Mouse (Mus musculus) stomach, embryonic 14.5 days (tissue): ENCODE measurements at regions not wholly inside any gene's neighbourhood (a gene's known extent, or its start where the extent isn't known, plus 50 kb on each side); places are given as distances from the start of the nearest gene placed in this dataset.

Source experiments
- ATAC-seq: fragments of 200-750 bp; cut with Nextera tagmentation; 2 replicates; pipeline ENCODE4 v1.8.0; 2017; ENCODE audit warnings: low read depth, moderate TSS enrichment; ENCODE audit not compliant: insufficient number of reproducible peaks, insufficient read depth, low FRiP score
- H3K27ac ChIP-seq: fragments of 300-500 bp; sonication (generic); 2 replicates; pipeline ENCODE4 v1.5.1; 2014; ENCODE audit warnings: mild to moderate bottlenecking, low read length, moderate library complexity, mixed read lengths
- H3K27me3 ChIP-seq: fragments of 300-500 bp; sonication (generic); 2 replicates; pipeline ENCODE4 v1.6.1; 2014; ENCODE audit warnings: low read length, control low read depth, mixed read lengths; ENCODE audit not compliant: control insufficient read depth, insufficient read depth
- H3K36me3 ChIP-seq: fragments of 300-500 bp; sonication (generic); 2 replicates; pipeline ENCODE4 v1.6.1; 2014; ENCODE audit warnings: mild to moderate bottlenecking, control low read depth, low read length, moderate library complexity, mixed read lengths; ENCODE audit not compliant: control insufficient read depth, insufficient read depth
- H3K4me1 ChIP-seq: fragments of 300-500 bp; sonication (generic); 2 replicates; pipeline ENCODE4 v1.6.1; 2014; ENCODE audit warnings: low read length, control low read depth, mixed read lengths; ENCODE audit not compliant: control insufficient read depth, insufficient read depth
- H3K4me2 ChIP-seq: fragments of 300-500 bp; sonication (generic); replicated peaks from 2 replicates; pipeline ENCODE4 v1.6.1; 2014; ENCODE audit warnings: low read depth, low read length, control low read depth
- H3K4me3 ChIP-seq: fragments of 300-500 bp; sonication (generic); 2 replicates; pipeline ENCODE4 v1.5.1; 2014; ENCODE audit warnings: low read depth, low read length, control low read depth
- H3K9ac ChIP-seq: fragments of 300-500 bp; sonication (generic); replicated peaks from 2 replicates; pipeline ENCODE4 v1.6.1; 2014; ENCODE audit warnings: low read depth, mild to moderate bottlenecking, control low read depth, low read length, moderate library complexity, mixed read lengths
- H3K9me3 ChIP-seq: fragments of 300-500 bp; sonication (generic); 2 replicates; pipeline ENCODE4 v1.6.1; 2016; ENCODE audit warnings: low read depth, low read length, control low read depth; ENCODE audit not compliant: control insufficient read depth
- WGBS: fragments of 180-500 bp; shearing (Covaris S2); extraction: QIAGEN DNeasy Blood & Tissue Kit; methylation state at CpG from one replicate; pipeline ENCODE4 v1.1.7; 2014; 5-methylcytosine and 5-hydroxymethylcytosine counted together

DNA sequence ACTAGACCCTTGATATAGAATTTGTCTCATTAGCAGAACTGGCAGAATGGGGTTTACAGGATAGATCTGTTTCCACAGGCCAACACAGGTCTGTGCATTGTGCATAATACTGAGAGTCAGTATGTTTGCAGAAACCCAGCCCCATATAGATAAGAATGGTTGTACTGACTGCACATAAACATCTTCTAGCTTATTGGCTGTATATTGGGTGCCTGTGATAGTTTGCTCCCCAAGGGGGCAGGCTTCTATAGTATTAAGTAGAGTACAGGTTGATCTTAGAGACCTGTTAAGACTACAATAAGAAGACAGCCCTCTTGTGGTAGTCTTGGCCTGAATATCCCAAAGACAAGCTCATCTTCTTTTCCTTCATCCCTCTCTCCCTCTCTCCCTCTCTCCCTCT, 90.1 kb upstream of the Tex13c2 start:
- Histone ChIP-seq H3K4me3 (no peak overlapping the region), H3K36me3 (no peaks in the 10 kb centered on the region), H3K9me3 (no peaks in the 10 kb centered on the region), H3K27me3 (no peaks in the 10 kb centered on the region), H3K4me2 (no peak overlapping the region), H3K9ac (no peak overlapping the region), H3K27ac (peak overlapping the region; percentile 52; the same call in 1 of the 2 replicates), H3K4me1 (no peaks in the 10 kb centered on the region)
- no peak for ATAC-seq

DNA sequence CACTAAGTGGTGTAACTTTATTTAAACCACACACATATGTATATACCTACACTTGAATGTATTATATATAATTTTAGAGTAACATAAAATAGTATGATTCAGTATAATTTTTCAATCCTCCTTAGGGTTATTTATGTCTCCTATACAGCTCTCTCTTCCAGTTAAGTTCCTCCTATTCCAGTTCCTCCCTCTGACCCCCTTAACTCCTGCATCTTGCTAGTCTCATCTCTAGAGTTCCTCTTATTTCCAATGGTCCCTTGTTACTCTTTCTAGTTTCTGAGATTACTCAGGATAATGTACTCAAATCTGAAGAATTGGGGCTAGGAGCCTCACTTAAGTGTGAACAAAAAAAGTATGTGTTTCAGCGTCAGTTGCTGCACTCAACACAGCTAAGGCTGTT, 88.4 kb upstream of the Tex13c2 start:
- Histone ChIP-seq H3K36me3 (no peaks in the 10 kb centered on the region), H3K27me3 (no peaks in the 10 kb centered on the region), H3K4me2 (no peak overlapping the region), H3K27ac (no peak overlapping the region), H3K9me3 (no peaks in the 10 kb centered on the region), H3K4me1 (no peaks in the 10 kb centered on the region), H3K4me3 (no peak overlapping the region), H3K9ac (no peak overlapping the region)
- no peak for ATAC-seq
- WGBS = 89% methylated on average over 1 of the region's 1 CpGs

DNA sequence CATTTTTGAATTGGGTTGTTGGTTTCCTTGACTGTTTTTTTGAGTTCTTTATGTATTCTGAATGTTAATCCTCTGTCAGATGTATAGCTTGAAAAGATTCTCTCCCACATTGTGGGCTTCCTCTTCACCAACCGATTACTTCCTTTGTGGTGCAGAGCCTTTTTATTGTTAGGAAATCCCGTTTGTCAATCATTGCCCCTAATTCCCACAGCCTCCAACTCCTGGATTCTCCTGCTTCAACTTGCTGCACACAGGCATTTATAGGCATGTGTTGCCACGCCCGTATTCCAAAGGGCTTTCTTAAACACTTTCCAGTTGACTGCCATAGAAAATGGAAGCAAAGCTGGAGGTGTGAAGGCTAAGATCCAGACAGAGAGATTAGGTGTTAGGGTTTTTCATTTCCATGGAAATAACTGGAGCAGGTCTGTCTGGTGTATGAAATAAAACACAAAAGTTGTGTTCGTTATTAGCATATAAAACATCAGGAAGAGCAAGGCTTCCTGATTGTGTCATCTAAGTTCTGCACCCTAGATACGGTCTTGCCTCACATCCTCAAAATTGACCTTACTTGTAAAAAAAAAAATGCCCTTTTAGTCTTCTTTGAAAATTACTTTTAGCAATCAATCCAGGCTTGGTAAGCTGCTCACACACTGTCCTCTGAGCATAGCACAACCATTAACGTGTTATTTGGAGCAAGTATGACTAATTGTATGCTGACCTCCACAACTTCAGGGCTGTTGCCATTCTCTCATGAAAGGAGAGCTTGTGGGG, 87.7 kb upstream of the Tex13c2 start:
- H3K9ac ChIP-seq = no peak overlapping the region
- no peaks in the 10 kb centered on the region for H3K36me3 ChIP-seq
- H3K4me2 ChIP-seq = no peak overlapping the region
- WGBS = 69% methylated on average over 7 of the region's 7 CpGs
- no peak overlapping the region for H3K4me3 ChIP-seq
- H3K9me3 ChIP-seq = no peaks in the 10 kb centered on the region
- ATAC-seq = no peak
- no peaks in the 10 kb centered on the region for H3K27me3 ChIP-seq
- no peak overlapping the region for H3K27ac ChIP-seq
- H3K4me1 ChIP-seq = no peaks in the 10 kb centered on the region

DNA sequence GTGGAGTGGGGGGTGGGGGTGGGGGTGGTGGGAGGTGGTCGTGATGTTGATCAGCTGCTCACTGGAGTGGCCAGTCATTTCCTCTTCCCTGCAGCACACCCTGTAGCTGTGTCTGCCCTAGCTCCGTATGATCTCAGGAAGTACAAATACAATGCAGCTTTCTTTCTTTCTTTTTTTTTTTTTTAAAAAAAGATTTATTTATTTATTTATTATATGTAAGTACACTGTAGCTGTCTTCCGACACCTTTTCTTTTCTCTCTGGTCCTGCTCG, 87.2 kb upstream of the Tex13c2 start:
- Histone ChIP-seq H3K9ac (no peak overlapping the region), H3K27ac (no peak overlapping the region), H3K4me3 (no peak overlapping the region), H3K36me3 (no peaks in the 10 kb centered on the region), H3K4me1 (no peaks in the 10 kb centered on the region), H3K27me3 (no peaks in the 10 kb centered on the region), H3K9me3 (no peaks in the 10 kb centered on the region), H3K4me2 (no peak overlapping the region)
- ATAC-seq = no peak
- 53% methylated on average over 4 of the region's 4 CpGs for WGBS

DNA sequence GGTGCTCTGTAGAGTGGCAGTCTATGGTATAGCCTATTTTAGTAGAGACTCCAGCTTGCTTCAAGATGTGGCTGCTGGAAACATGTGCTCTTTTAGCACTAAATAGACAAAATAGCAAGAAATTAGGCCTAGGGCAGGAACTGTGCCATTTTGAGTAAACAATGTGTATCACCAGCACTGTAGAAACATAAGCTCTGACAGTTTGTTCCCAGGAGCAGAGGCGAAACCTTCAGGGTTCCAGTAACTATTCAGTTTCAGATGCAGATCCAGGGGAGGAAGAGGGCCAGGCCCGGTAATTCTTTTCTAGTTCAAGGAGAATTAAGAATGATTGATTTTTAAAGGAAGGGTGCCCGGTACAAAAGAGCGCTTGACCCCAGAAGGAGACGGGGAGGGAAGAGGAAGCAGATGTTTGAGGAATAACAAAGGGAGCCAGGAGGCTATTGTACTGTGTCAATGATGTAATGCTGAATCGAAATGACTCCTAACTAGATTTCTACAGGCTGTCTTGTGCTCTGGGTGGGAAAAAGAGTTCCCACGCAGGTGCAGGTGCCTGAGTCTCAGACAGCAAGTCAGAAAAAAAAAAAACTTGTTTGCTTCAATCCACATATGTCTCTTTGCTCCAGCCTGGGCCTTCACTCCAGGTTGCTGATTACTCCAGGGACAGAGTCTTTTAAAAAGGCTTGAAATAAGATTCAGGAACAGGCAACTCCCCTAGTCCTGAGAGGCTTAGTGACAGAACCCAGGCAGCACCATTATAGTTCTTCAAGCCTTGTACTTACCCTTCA, 57.4 kb upstream of the Tex13c2 start:
- WGBS = 28% methylated on average over 7 of the region's 7 CpGs
- Histone ChIP-seq H3K4me2 (no peak overlapping the region), H3K9me3 (no peaks in the 10 kb centered on the region), H3K9ac (no peak overlapping the region), H3K4me3 (no peak overlapping the region), H3K27me3 (no peaks in the 10 kb centered on the region), H3K36me3 (no peaks in the 10 kb centered on the region), H3K4me1 (no peaks in the 10 kb centered on the region), H3K27ac (no peak overlapping the region)
- ATAC-seq = no peak
